Mouse (Mus musculus) limb, embryonic 15.5 days (tissue): ENCODE data around the gene Naaladl1. TPM values are rescaled to one million over a fixed set of nuclear protein-coding genes. Genes with fewer than 3 reads are reported as not detected.

Experiments used
- ATAC-seq: fragments of 200-750 bp; cut with Nextera tagmentation; 2 replicates; pipeline ENCODE4 v1.8.0; 2017; ENCODE audit warnings: low read depth, moderate TSS enrichment; ENCODE audit not compliant: insufficient number of reproducible peaks, low FRiP score, low TSS enrichment
- H3K27ac ChIP-seq: fragments of 300-500 bp; sonication (generic); 2 replicates; pipeline ENCODE4 v1.5.1; 2015; ENCODE audit warnings: moderate library complexity, mild to moderate bottlenecking, inconsistent platforms
- H3K27me3 ChIP-seq: fragments of 300-500 bp; sonication (generic); 2 replicates; pipeline ENCODE4 v1.6.1; 2015; ENCODE audit warnings: inconsistent platforms
- H3K36me3 ChIP-seq: fragments of 300-500 bp; sonication (generic); 2 replicates; pipeline ENCODE4 v1.6.1; 2015; ENCODE audit warnings: inconsistent platforms
- H3K4me1 ChIP-seq: fragments of 300-500 bp; sonication (generic); 2 replicates; pipeline ENCODE4 v1.6.1; 2015; ENCODE audit warnings: inconsistent platforms
- H3K4me2 ChIP-seq: fragments of 300-500 bp; sonication (generic); 2 replicates; pipeline ENCODE4 v1.6.1; 2015; ENCODE audit warnings: mild to moderate bottlenecking, inconsistent platforms
- H3K4me3 ChIP-seq: fragments of 300-500 bp; sonication (generic); 2 replicates; pipeline ENCODE4 v1.5.1; 2015; ENCODE audit warnings: mild to moderate bottlenecking, inconsistent platforms
- H3K9ac ChIP-seq: fragments of 300-500 bp; sonication (generic); 2 replicates; pipeline ENCODE4 v1.6.1; 2015; ENCODE audit warnings: inconsistent platforms
- H3K9me3 ChIP-seq: fragments of 300-500 bp; sonication (generic); 2 replicates; pipeline ENCODE4 v1.6.1; 2016; ENCODE audit warnings: inconsistent platforms
- WGBS: fragments of 180-500 bp; shearing (Covaris S2); methylation state at CpG from one replicate; pipeline ENCODE4 v1.1.7; 2015; 5-methylcytosine and 5-hydroxymethylcytosine counted together
- polyA plus RNA-seq: library from polyadenylated mRNA; unstranded; fragments of >200 nt; fragmentation: Nextera tagmentation; extraction: Ambion mirVana; gene quantifications from 2 replicates; pipeline ENCODE4 v1.2.1, GENCODE M21; 2015

Gene Naaladl1
- polyA plus RNA-seq, 1 experiment from 2014 or later = 0.28 TPM

DNA sequence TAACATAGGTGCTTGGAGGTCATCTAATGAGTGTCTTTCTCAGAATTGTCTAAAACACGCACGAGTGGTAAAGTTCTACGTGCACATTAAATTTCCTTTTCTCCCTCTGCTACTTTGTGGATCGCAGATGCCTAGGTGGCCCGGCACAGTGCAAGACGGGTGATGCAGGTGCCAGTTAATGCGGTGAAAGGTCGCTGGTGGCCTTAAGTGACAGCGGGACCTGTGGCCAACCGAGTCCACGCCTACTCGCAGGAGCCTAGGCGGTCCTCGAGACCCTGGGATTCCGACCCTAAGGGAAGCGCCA, 34.7 kb downstream of the Naaladl1 start:
- H3K4me1 ChIP-seq = peaks cover 16% of the 10 kb centered on the region
- H3K27ac ChIP-seq = peak overlapping the region; percentile 94
- peaks cover 24% of the 10 kb centered on the region for H3K36me3 ChIP-seq
- peak overlapping the region; percentile 85 for H3K9ac ChIP-seq
- peak overlapping the region; percentile 77 for H3K4me2 ChIP-seq
- H3K9me3 ChIP-seq = no peaks in the 10 kb centered on the region
- H3K27me3 ChIP-seq = no peaks in the 10 kb centered on the region
- no peak for ATAC-seq
- peak overlapping the region; percentile 56 for H3K4me3 ChIP-seq
- 4% methylated on average over 16 of the region's 16 CpGs for WGBS

DNA sequence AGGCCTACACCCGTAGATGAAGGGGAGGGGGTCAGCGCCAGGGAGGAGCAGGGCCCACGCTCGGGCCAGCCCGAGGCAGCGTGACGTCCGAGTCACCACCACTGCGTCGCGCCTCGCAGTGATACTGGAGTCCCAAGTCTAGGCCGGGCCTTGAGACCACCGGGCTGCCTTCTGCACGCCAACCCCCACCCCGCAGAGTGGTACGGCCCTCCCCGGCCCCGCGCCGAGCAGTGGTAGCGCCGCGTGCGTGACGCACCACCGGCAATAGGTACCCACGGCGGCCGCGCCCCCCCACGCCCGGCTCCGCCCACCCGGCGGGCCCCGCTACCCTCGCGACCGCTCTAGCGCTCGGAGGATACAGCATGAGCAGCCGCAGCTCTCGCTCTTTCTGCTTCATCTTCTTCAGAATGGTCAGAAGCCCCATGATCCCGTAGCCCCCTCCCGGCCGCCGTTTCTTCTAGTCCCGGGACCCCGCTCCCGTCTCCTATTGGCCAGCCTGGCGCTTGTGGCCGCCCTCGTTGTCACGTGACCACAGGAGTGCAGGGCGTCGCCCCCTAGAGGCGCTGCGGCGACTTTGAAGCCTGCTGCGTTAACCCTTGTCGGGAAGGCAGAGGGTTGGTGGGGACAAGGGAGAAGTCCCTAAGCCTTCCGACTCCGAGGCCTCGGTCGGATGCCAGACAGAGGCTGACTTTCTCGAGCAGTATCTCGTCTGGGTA, 35.3 kb downstream of the Naaladl1 start, which contains the start of gene Batf2:
TSS of gene Batf2 (plus strand) at position 306 of the 716 bp plus-strand sequence.
- H3K4me2 ChIP-seq = peak within 1 kb of the TSS; percentile 77
- H3K4me3 ChIP-seq = peak within 1 kb of the TSS; percentile 56
- under 1% methylated on average over 56 of the region's 68 CpGs for WGBS
- H3K9me3 ChIP-seq = no peaks in the 10 kb centered on the region
- peak; percentile 88 for ATAC-seq
- H3K9ac ChIP-seq = peak within 1 kb of the TSS; percentile 85
- H3K27ac ChIP-seq = peak within 1 kb of the TSS; percentile 94
- no peaks in the 10 kb centered on the region for H3K27me3 ChIP-seq
- H3K4me1 ChIP-seq = peaks cover 16% of the 10 kb centered on the region
- peaks cover 18% of the 10 kb centered on the region for H3K36me3 ChIP-seq

- Histone ChIP-seq H3K36me3 (peaks cover 13% of the 10 kb centered on the region), H3K4me1 (peaks cover 16% of the 10 kb centered on the region), H3K27me3 (no peaks in the 10 kb centered on the region), H3K4me3 (peak within 1 kb of the TSS; percentile 56), H3K4me2 (peak within 1 kb of the TSS; percentile 77), H3K27ac (peak within 1 kb of the TSS; percentile 94), H3K9ac (peak within 1 kb of the TSS; percentile 85), H3K9me3 (no peaks in the 10 kb centered on the region)
- WGBS = under 1% methylated on average over 15 of the region's 15 CpGs
- peak; percentile 62 for ATAC-seq
These were observed 35.8 kb downstream of the Naaladl1 start, which contains the start of gene Arl2 for GRCm38 (mm10) chr19:6141394-6141749. TSS of gene Arl2 (minus strand) at chr19:6141548.

GRCm38 (mm10) chr19:6144842-6145241, 39.3 kb downstream of the Naaladl1 start:
- Histone ChIP-seq H3K27ac (no peak overlapping the region), H3K9me3 (no peaks in the 10 kb centered on the region), H3K9ac (no peak overlapping the region), H3K4me1 (peaks cover 11% of the 10 kb centered on the region), H3K27me3 (no peaks in the 10 kb centered on the region), H3K4me3 (no peak overlapping the region), H3K36me3 (no peaks in the 10 kb centered on the region), H3K4me2 (no peak overlapping the region)
- WGBS = 77% methylated on average over 5 of the region's 5 CpGs
- no peak for ATAC-seq

DNA sequence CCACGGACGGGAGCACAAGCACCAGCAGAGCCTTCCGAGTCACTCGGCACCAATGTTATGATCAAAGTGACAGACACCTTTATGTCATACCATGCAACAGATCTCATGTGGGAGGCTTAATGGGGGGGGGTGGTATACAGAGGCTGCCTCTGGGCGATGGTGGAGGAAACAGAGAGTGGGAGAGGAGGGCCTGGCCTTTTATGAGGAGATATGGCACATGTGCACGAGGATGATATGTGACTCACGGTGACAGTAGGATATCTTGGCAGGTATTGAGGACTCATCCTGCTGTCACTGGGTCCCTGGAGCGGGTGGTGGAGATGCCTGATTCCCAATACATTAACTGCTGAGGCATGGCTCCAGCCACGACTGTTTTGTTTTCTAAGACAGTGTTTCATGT, 49.6 kb downstream of the Naaladl1 start:
- no peak for ATAC-seq
- Histone ChIP-seq H3K4me2 (no peak overlapping the region), H3K27ac (no peak overlapping the region), H3K36me3 (no peaks in the 10 kb centered on the region), H3K27me3 (no peaks in the 10 kb centered on the region), H3K4me3 (no peak overlapping the region), H3K9ac (no peak overlapping the region), H3K9me3 (no peaks in the 10 kb centered on the region), H3K4me1 (no peaks in the 10 kb centered on the region)
- WGBS = 83% methylated on average over 9 of the region's 9 CpGs

DNA sequence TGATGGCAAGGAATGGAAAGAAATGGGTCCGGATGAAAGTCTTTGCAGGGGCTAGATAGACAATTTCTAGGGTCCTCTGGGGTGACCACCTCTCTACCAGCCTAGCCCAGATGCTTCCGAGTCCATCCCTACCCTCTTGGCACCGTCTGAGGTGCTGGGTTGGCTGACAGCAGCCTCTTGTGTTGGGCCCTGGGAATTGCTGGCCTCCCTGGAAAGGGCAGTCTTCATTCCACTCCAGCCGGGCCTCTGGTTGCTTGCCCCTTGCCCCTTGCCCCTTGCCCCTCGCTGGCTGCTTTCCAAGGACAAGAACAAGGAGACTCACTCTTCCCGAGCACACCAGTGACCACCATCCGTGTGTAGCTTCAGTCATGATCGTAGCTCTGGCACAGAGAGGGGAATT, 50.8 kb downstream of the Naaladl1 start:
- Histone ChIP-seq H3K27me3 (no peaks in the 10 kb centered on the region), H3K27ac (no peak overlapping the region), H3K36me3 (no peaks in the 10 kb centered on the region), H3K9ac (no peak overlapping the region), H3K4me2 (no peak overlapping the region), H3K4me1 (no peaks in the 10 kb centered on the region), H3K9me3 (no peaks in the 10 kb centered on the region), H3K4me3 (no peak overlapping the region)
- 65% methylated on average over 8 of the region's 8 CpGs for WGBS
- ATAC-seq = no peak

GRCm38 (mm10) chr19:6157220-6157619, 51.6 kb downstream of the Naaladl1 start:
- no peaks in the 10 kb centered on the region for H3K36me3 ChIP-seq
- WGBS = 70% methylated on average over 6 of the region's 6 CpGs
- H3K4me1 ChIP-seq = no peaks in the 10 kb centered on the region
- H3K27me3 ChIP-seq = no peaks in the 10 kb centered on the region
- ATAC-seq = no peak
- H3K4me3 ChIP-seq = no peak overlapping the region
- no peak overlapping the region for H3K27ac ChIP-seq
- H3K9me3 ChIP-seq = no peaks in the 10 kb centered on the region
- no peak overlapping the region for H3K4me2 ChIP-seq
- H3K9ac ChIP-seq = no peak overlapping the region

DNA sequence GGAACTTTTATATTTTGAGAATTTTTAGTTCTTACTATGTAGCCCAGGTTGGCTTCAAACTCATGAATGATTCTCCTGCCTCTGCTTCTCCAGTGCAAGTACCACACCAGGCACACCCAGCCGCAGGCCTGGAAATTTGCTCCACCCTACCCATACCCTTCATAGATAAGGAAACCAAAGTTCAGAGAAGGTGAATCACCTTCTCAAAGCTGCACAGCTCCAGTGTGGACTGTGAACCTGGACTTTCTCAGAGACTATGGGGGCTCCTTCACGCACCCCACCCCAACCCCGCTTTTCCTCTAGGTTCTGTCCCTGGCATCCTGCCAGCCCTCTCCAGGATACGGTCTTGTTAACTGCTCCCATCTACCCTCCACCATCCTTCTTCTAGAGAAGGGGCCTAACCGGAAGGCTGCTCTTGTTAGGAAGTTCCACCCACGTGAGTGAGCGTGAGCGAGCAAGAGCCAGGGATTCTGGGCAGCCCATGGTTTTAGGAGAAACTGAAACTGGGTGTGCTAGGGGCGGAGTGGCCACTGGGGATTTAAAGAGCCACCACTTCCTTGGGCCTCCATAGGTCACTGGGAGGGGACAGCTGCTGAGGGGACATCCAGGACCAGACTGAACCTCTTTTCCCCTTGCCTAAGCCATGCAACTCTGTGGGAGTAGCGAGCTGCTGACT, 58.4 kb downstream of the Naaladl1 start:
- Histone ChIP-seq H3K4me3 (no peak overlapping the region), H3K27me3 (no peaks in the 10 kb centered on the region), H3K9ac (no peak overlapping the region), H3K4me1 (no peaks in the 10 kb centered on the region), H3K27ac (no peak overlapping the region), H3K36me3 (no peaks in the 10 kb centered on the region), H3K9me3 (no peaks in the 10 kb centered on the region), H3K4me2 (no peak overlapping the region)
- no peak for ATAC-seq
- 54% methylated on average over 10 of the region's 10 CpGs for WGBS

Other genes starting within 250 kb of the Naaladl1 start
- 28.4 and 31.3 TPM in 2 replicates for gene Frmd8, start 230.5 kb upstream of the Naaladl1 start, polyA plus RNA-seq
- 3.4 and 5.2 TPM in 2 replicates for gene Slc25a45, start 228.0 kb upstream of the Naaladl1 start, polyA plus RNA-seq
- 3.1 TPM in 2 replicates for gene Tigd3, start 211.6 kb upstream of the Naaladl1 start, polyA plus RNA-seq
- gene Dpf2, start 192.8 kb upstream of the Naaladl1 start, polyA plus RNA-seq = 117 and 125 TPM in 2 replicates
- 9.2 and 12.6 TPM in 2 replicates for gene Cdc42ep2, start 181.0 kb upstream of the Naaladl1 start, polyA plus RNA-seq
- gene Pola2, start 141.6 kb upstream of the Naaladl1 start, polyA plus RNA-seq = 56.9 and 61.0 TPM in 2 replicates
- not detected in 2 replicates for gene Slc22a20, start 119.6 kb upstream of the Naaladl1 start, polyA plus RNA-seq
- gene Capn1, start 89.9 kb upstream of the Naaladl1 start, polyA plus RNA-seq = 21.1 and 26.0 TPM in 2 replicates
- 34.1 and 34.5 TPM in 2 replicates for gene Syvn1, start 59.2 kb upstream of the Naaladl1 start, polyA plus RNA-seq
- 66.8 and 67.5 TPM in 2 replicates for gene Mrpl49, start 48.0 kb upstream of the Naaladl1 start, polyA plus RNA-seq
- gene Fau, start 47.9 kb upstream of the Naaladl1 start, polyA plus RNA-seq = 723 and 835 TPM in 2 replicates
- 33.0 and 33.6 TPM in 2 replicates for gene Znhit2, start 44.6 kb upstream of the Naaladl1 start, polyA plus RNA-seq
- 19.0 and 28.8 TPM in 2 replicates for gene Tm7sf2, start 37.4 kb upstream of the Naaladl1 start, polyA plus RNA-seq
- 64.4 and 72.6 TPM in 2 replicates for gene Vps51, start 28.6 kb upstream of the Naaladl1 start, polyA plus RNA-seq
- gene Tmem262, start 25.7 kb upstream of the Naaladl1 start, polyA plus RNA-seq = not detected in 2 replicates
- 1.8 and 1.9 TPM in 2 replicates for gene Gm28374, start 23.5 kb upstream of the Naaladl1 start, polyA plus RNA-seq
- 88.8 and 93.6 TPM in 2 replicates for gene Zfpl1, start 20.8 kb upstream of the Naaladl1 start, polyA plus RNA-seq
- 26.3 and 27.1 TPM in 2 replicates for gene Cdca5, start 20.8 kb upstream of the Naaladl1 start, polyA plus RNA-seq
- gene AC131692.1, start 11.4 kb upstream of the Naaladl1 start, polyA plus RNA-seq = 0.47 TPM in 1 of 2 replicates, not detected in the other
- gene Sac3d1, start 12.9 kb downstream of the Naaladl1 start, polyA plus RNA-seq = 43.7 and 49.1 TPM in 2 replicates
- gene Snx15, start 22.5 kb downstream of the Naaladl1 start, polyA plus RNA-seq = 32.3 and 34.7 TPM in 2 replicates
- gene Batf2, start 35.2 kb downstream of the Naaladl1 start, polyA plus RNA-seq = 0.13 and 0.24 TPM in 2 replicates
- gene Arl2, start 35.8 kb downstream of the Naaladl1 start, polyA plus RNA-seq = 89.2 and 89.9 TPM in 2 replicates
- 0.19 TPM in 1 of 2 replicates, not detected in the other for gene Majin, start 78.6 kb downstream of the Naaladl1 start, polyA plus RNA-seq
- 1.8 and 2.1 TPM in 2 replicates for gene Gpha2, start 120.6 kb downstream of the Naaladl1 start, polyA plus RNA-seq
- 26.1 and 30.0 TPM in 2 replicates for gene Ppp2r5b, start 130.1 kb downstream of the Naaladl1 start, polyA plus RNA-seq
- gene Atg2a, start 135.9 kb downstream of the Naaladl1 start, polyA plus RNA-seq = 8.6 and 9.0 TPM in 2 replicates
- 93.6 and 103 TPM in 2 replicates for gene Ehd1, start 170.9 kb downstream of the Naaladl1 start, polyA plus RNA-seq
- 1.4 and 2.0 TPM in 2 replicates for gene Cdc42bpg, start 200.7 kb downstream of the Naaladl1 start, polyA plus RNA-seq
- gene Men1, start 229.2 kb downstream of the Naaladl1 start, polyA plus RNA-seq = 81.5 and 81.7 TPM in 2 replicates
- gene Map4k2, start 235.4 kb downstream of the Naaladl1 start, polyA plus RNA-seq = 14.6 and 16.2 TPM in 2 replicates